In genomic region chr11:5215401-5216187, GRCm38 (mm10) we compare ENCODE assay signal across 17 mouse cellular contexts. TPM values are rescaled to one million over a fixed set of nuclear protein-coding genes. Genes with fewer than 3 reads are reported as not detected.
A peak's percentile ranks its signal among the peaks of the same experiment; 100 is the strongest.
DNase-seq lines count a peak whose midpoint lies in the region; ATAC-seq and TF ChIP-seq lines count a peak whose summit lies in the region.
"Had no signal": no experiment of that assay in that cellular context is flagged by ENCODE, and none has a peak within 500 bp of the region (broad histone marks: within the 10 kb centered on the region; RNA-seq: fewer than 3 reads in every experiment).

No protein-coding gene starts in this region.

- H3K9me3 ChIP-seq in midbrain, embryonic 16.5 days (replicated peaks; ENCODE audit: control insufficient read depth, low read length, poor library complexity, severe bottlenecking) = no peaks in the 10 kb centered on the region
- H3K9me3 ChIP-seq: embryonic facial prominence, embryonic 15.5 days; hindbrain, embryonic 10.5 days; liver, embryonic 13.5 days; midbrain, embryonic 15.5 days had no signal

- ATAC-seq in neutrophil, adult 5-6 weeks (ENCODE audit: extremely low read depth, insufficient number of reproducible peaks, low FRiP score, poor library complexity, severe bottlenecking) = 0 out of 2 replicates have a peak, but pooled peaks have one; percentile 13
- ATAC-seq in midbrain, embryonic 16.5 days = no peak
- ATAC-seq: activated CD4-positive, CD25-positive, alpha-beta regulatory T cell, adult 4 months; midbrain, embryonic 15.5 days had no signal

- H3K36me3 ChIP-seq in midbrain, embryonic 16.5 days (ENCODE audit: control insufficient read depth, insufficient read depth, low read length) = no peaks in the 10 kb centered on the region
- H3K36me3 ChIP-seq: liver, embryonic 13.5 days; midbrain, embryonic 15.5 days had no signal

- no peak overlapping the region for H3K4me2 ChIP-seq in midbrain, embryonic 16.5 days (ENCODE audit: low read length)
- H3K4me2 ChIP-seq: embryonic facial prominence, embryonic 15.5 days; liver, embryonic 13.5 days; midbrain, embryonic 15.5 days had no signal

- H3K4me3 ChIP-seq in gastrocnemius, adult 2 months = no peak overlapping the region
- no peak overlapping the region for H3K4me3 ChIP-seq in midbrain, embryonic 16.5 days (ENCODE audit: low read depth, low read length)
- H3K4me3 ChIP-seq: embryonic facial prominence, embryonic 15.5 days; hindbrain, embryonic 10.5 days; liver, embryonic 13.5 days; midbrain, embryonic 15.5 days had no signal

- no peak for TF ChIP-seq CTCF in gastrocnemius, adult 2 months (IDR thresholded peaks at IDR 0.05)

- no peak for DNase-seq in gastrocnemius, adult 2 months
- no peak for DNase-seq in gastrocnemius, postnatal 4 days (ENCODE audit: low spot score in 2 of 2)
- DNase-seq in CD4-positive helper T cell, adult 2 months (ENCODE audit: low read depth, low spot score) = peak; percentile 62
- peak; percentile 51 for DNase-seq in fibroblast of lung, adult 2 months (ENCODE audit: low read depth)
- DNase-seq in retina, postnatal 1 day = no peak
- no peak for DNase-seq in layer of hippocampus, adult 9-11 months
- DNase-seq: cerebellum, adult 9-11 months; embryo, embryonic 11 days; left cerebral cortex, postnatal 4 days; liver, embryonic 13.5 days; right cerebral cortex, postnatal 25 days had no signal

- WGBS in midbrain, embryonic 16.5 days = 92% methylated on average over 14 of the region's 14 CpGs

- no peaks in the 10 kb centered on the region for H3K4me1 ChIP-seq in midbrain, embryonic 16.5 days (ENCODE audit: control insufficient read depth, insufficient read depth, low read length)
- H3K4me1 ChIP-seq: midbrain, embryonic 15.5 days had no signal

- no peak overlapping the region for H3K9ac ChIP-seq in midbrain, embryonic 16.5 days (ENCODE audit: low read depth, low read length)
- H3K9ac ChIP-seq: embryonic facial prominence, embryonic 15.5 days; liver, embryonic 13.5 days; midbrain, embryonic 15.5 days had no signal

- H3K27me3 ChIP-seq in midbrain, embryonic 16.5 days (ENCODE audit: control insufficient read depth, insufficient read depth, low read depth, low read length) = no peaks in the 10 kb centered on the region
- H3K27me3 ChIP-seq: embryonic facial prominence, embryonic 15.5 days; liver, embryonic 13.5 days; midbrain, embryonic 15.5 days had no signal

- intact Hi-C loops in gastrocnemius, adult 2 months (cut with DNase I) = no loop called here

- H3K27ac ChIP-seq in gastrocnemius, adult 2 months = peak overlapping the region; percentile 4; the same call in 1 of the 2 replicates
- H3K27ac ChIP-seq in midbrain, embryonic 16.5 days (ENCODE audit: low read length) = no peak overlapping the region
- H3K27ac ChIP-seq: embryonic facial prominence, embryonic 15.5 days; hindbrain, embryonic 10.5 days; liver, embryonic 13.5 days; midbrain, embryonic 15.5 days had no signal

RNA-seq across cellular contexts. Expression of gene Kremen1, which starts 45.8 kb away (rescaled TPM):
- total RNA-seq in gastrocnemius, adult 2 months (2021) = 10 to 100 TPM; 39.4 to 58.7 TPM
- 100 to 1,000 TPM in 1 of 2 experiments, 10 to 100 TPM in 1; 99.8 to 106 TPM for total RNA-seq in gastrocnemius, postnatal 4 days (2021)
- 7.5 and 8.5 TPM in 2 replicates for total RNA-seq in neutrophil, adult 5-6 weeks (2017)
- 4.0 and 4.8 TPM in 2 replicates for polyA plus RNA-seq in midbrain, embryonic 16.5 days (2015; fragmentation: Nextera tagmentation; extraction: Ambion mirVana)

Comparison
In these comparisons a context has a peak if more than half of its experiments do, and no peak if none do; other contexts are left out.
1. DNase-seq: peak in CD4-positive helper T cell, adult 2 months (single experiment) and fibroblast of lung, adult 2 months (single experiment); none in gastrocnemius, adult 2 months (single experiment), gastrocnemius, postnatal 4 days (0 of 2), retina, postnatal 1 day (single experiment) and layer of hippocampus, adult 9-11 months (single experiment).